Mouse (Mus musculus) kidney, embryonic 14.5 days (tissue): ENCODE measurements around the gene Chit1. TPM values are rescaled to one million over a fixed set of nuclear protein-coding genes. Genes with fewer than 3 reads are reported as not detected.

Source experiments
- ATAC-seq: fragments of 200-750 bp; cut with Nextera tagmentation; 2 replicates; pipeline ENCODE4 v1.8.0; 2017; ENCODE audit warnings: moderate number of reproducible peaks, mild to moderate bottlenecking, moderate TSS enrichment, moderate library complexity; ENCODE audit not compliant: low FRiP score, low TSS enrichment
- H3K27ac ChIP-seq: fragments of 300-500 bp; sonication (generic); 2 replicates; pipeline ENCODE4 v1.5.1; 2014; ENCODE audit warnings: low read depth, mild to moderate bottlenecking, low read length, moderate library complexity, mixed read lengths
- H3K27me3 ChIP-seq: fragments of 300-500 bp; sonication (generic); 2 replicates; pipeline ENCODE4 v1.6.1; 2014; ENCODE audit warnings: mild to moderate bottlenecking, low read length; ENCODE audit not compliant: control insufficient read depth, insufficient read depth
- H3K36me3 ChIP-seq: fragments of 300-500 bp; sonication (generic); 2 replicates; pipeline ENCODE4 v1.6.1; 2014; ENCODE audit warnings: low read length, mixed read lengths; ENCODE audit not compliant: control insufficient read depth, insufficient read depth
- H3K4me1 ChIP-seq: fragments of 300-500 bp; sonication (generic); 2 replicates; pipeline ENCODE4 v1.6.1; 2014; ENCODE audit warnings: low read length, mixed read lengths; ENCODE audit not compliant: control insufficient read depth, insufficient read depth
- H3K4me2 ChIP-seq: fragments of 300-500 bp; sonication (generic); replicated peaks from 2 replicates; pipeline ENCODE4 v1.6.1; 2014; ENCODE audit warnings: low read depth, mild to moderate bottlenecking, low read length
- H3K4me3 ChIP-seq: fragments of 300-500 bp; sonication (generic); 2 replicates; pipeline ENCODE4 v1.5.1; 2014; ENCODE audit warnings: mild to moderate bottlenecking, low read length
- H3K9ac ChIP-seq: fragments of 300-500 bp; sonication (generic); 2 replicates; pipeline ENCODE4 v1.6.1; 2014; ENCODE audit warnings: low read depth, mild to moderate bottlenecking, low read length, moderate library complexity
- H3K9me3 ChIP-seq: fragments of 300-500 bp; sonication (generic); 2 replicates; pipeline ENCODE4 v1.6.1; 2016; ENCODE audit warnings: low read length; ENCODE audit not compliant: control insufficient read depth
- WGBS: fragments of 180-500 bp; shearing (Covaris S2); extraction: QIAGEN DNeasy Blood & Tissue Kit; methylation state at CpG from one replicate; pipeline ENCODE4 v1.1.7; 2014; 5-methylcytosine and 5-hydroxymethylcytosine counted together
- polyA plus RNA-seq: library from polyadenylated mRNA; unstranded; fragments of >200 nt; fragmentation: Nextera tagmentation; extraction: Ambion mirVana; gene quantifications from 2 replicates; pipeline ENCODE4 v1.2.1, GENCODE M21; 2014

Gene Chit1
- polyA plus RNA-seq, 1 experiment from 2014 or later: 0.28 TPM

- Histone ChIP-seq H3K9ac (no peak overlapping the region), H3K27ac (no peak overlapping the region), H3K27me3 (no peaks in the 10 kb centered on the region), H3K9me3 (no peaks in the 10 kb centered on the region), H3K36me3 (no peaks in the 10 kb centered on the region), H3K4me1 (peaks cover 38% of the 10 kb centered on the region), H3K4me3 (no peak overlapping the region), H3K4me2 (no peak overlapping the region)
- ATAC-seq: no peak
- WGBS: 69% methylated on average over 7 of the region's 7 CpGs
Observed at GRCm38 (mm10) chr1:134095033-134095612, 15.9 kb upstream of the Chit1 start.

- H3K4me2 ChIP-seq: no peak overlapping the region
- ATAC-seq: no peak
- WGBS: 81% methylated on average over 4 of the region's 4 CpGs
- H3K27ac ChIP-seq: 0 out of 2 replicates have a peak overlapping the region, but pooled peaks have one; percentile 7
- H3K4me1 ChIP-seq: peaks cover 38% of the 10 kb centered on the region
- no peaks in the 10 kb centered on the region for H3K9me3 ChIP-seq
- no peak overlapping the region for H3K4me3 ChIP-seq
- no peaks in the 10 kb centered on the region for H3K27me3 ChIP-seq
- H3K9ac ChIP-seq: 0 out of 2 replicates have a peak overlapping the region, but pooled peaks have one; percentile 28
- H3K36me3 ChIP-seq: no peaks in the 10 kb centered on the region
Observed at GRCm38 (mm10) chr1:134095721-134096120, 15.3 kb upstream of the Chit1 start.

GRCm38 (mm10) chr1:134096264-134096934 lies 14.6 kb upstream of the Chit1 start:
- no peak for ATAC-seq
- 0 out of 2 replicates have a peak overlapping the region, but pooled peaks have one; percentile 7 for H3K27ac ChIP-seq
- no peak overlapping the region for H3K4me3 ChIP-seq
- 0 out of 2 replicates have a peak overlapping the region, but pooled peaks have one; percentile 28 for H3K9ac ChIP-seq
- H3K9me3 ChIP-seq: no peaks in the 10 kb centered on the region
- H3K36me3 ChIP-seq: no peaks in the 10 kb centered on the region
- H3K4me2 ChIP-seq: no peak overlapping the region
- no peaks in the 10 kb centered on the region for H3K27me3 ChIP-seq
- 54% methylated on average over 14 of the region's 14 CpGs for WGBS
- peaks cover 38% of the 10 kb centered on the region for H3K4me1 ChIP-seq

- Histone ChIP-seq H3K4me2 (no peak overlapping the region), H3K27ac (peak overlapping the region; percentile 93; the same call in 1 of the 2 replicates), H3K36me3 (no peaks in the 10 kb centered on the region), H3K27me3 (no peaks in the 10 kb centered on the region), H3K9me3 (no peaks in the 10 kb centered on the region), H3K4me3 (no peak overlapping the region), H3K9ac (no peak overlapping the region), H3K4me1 (peaks cover 35% of the 10 kb centered on the region)
- 89% methylated on average over 7 of the region's 7 CpGs for WGBS
- no peak for ATAC-seq
Observed at GRCm38 (mm10) chr1:134097080-134097855, 13.8 kb upstream of the Chit1 start.

GRCm38 (mm10) chr1:134097956-134098725 lies 12.9 kb upstream of the Chit1 start:
- H3K9me3 ChIP-seq: no peaks in the 10 kb centered on the region
- H3K4me1 ChIP-seq: peaks cover 31% of the 10 kb centered on the region
- peak overlapping the region; percentile 38 for H3K9ac ChIP-seq
- 0 out of 2 replicates have a peak, but pooled peaks have one; percentile 1 for ATAC-seq
- peak overlapping the region; percentile 60; the same call in 1 of the 2 replicates for H3K4me2 ChIP-seq
- 46% methylated on average over 13 of the region's 13 CpGs for WGBS
- H3K36me3 ChIP-seq: no peaks in the 10 kb centered on the region
- H3K4me3 ChIP-seq: no peak overlapping the region
- peak overlapping the region; percentile 93 for H3K27ac ChIP-seq
- no peaks in the 10 kb centered on the region for H3K27me3 ChIP-seq

- ATAC-seq: peak; percentile 90
- Histone ChIP-seq H3K27ac (peak overlapping the region; percentile 93), H3K4me2 (peak overlapping the region; percentile 60), H3K4me1 (peaks cover 27% of the 10 kb centered on the region), H3K4me3 (peak overlapping the region; percentile 34), H3K36me3 (no peaks in the 10 kb centered on the region), H3K9ac (peak overlapping the region; percentile 38), H3K27me3 (no peaks in the 10 kb centered on the region), H3K9me3 (no peaks in the 10 kb centered on the region)
- 5% methylated on average over 17 of the region's 17 CpGs for WGBS
Observed at GRCm38 (mm10) chr1:134098726-134099515, 12.1 kb upstream of the Chit1 start.

- Histone ChIP-seq H3K4me2 (peak overlapping the region; percentile 60), H3K9me3 (no peaks in the 10 kb centered on the region), H3K27me3 (no peaks in the 10 kb centered on the region), H3K36me3 (no peaks in the 10 kb centered on the region), H3K9ac (peak overlapping the region; percentile 36; the same call in 1 of the 2 replicates), H3K27ac (peak overlapping the region; percentile 93), H3K4me3 (peak overlapping the region; percentile 34), H3K4me1 (peaks cover 27% of the 10 kb centered on the region)
- 14% methylated on average over 12 of the region's 12 CpGs for whole genome bisulfite sequencing
- peak; percentile 1; the same call in 1 of the 2 replicates for ATAC-seq
Observed at GRCm38 (mm10) chr1:134099516-134100235, 11.4 kb upstream of the Chit1 start.
